Mouse (Mus musculus): ENCODE measurements around the gene Hoxc12. TPM values are rescaled to one million over a fixed set of nuclear protein-coding genes. Genes with fewer than 3 reads are reported as not detected.

Gene Hoxc12
- polyA plus RNA-seq, 1 experiment, result 4.9 TPM

DNA sequence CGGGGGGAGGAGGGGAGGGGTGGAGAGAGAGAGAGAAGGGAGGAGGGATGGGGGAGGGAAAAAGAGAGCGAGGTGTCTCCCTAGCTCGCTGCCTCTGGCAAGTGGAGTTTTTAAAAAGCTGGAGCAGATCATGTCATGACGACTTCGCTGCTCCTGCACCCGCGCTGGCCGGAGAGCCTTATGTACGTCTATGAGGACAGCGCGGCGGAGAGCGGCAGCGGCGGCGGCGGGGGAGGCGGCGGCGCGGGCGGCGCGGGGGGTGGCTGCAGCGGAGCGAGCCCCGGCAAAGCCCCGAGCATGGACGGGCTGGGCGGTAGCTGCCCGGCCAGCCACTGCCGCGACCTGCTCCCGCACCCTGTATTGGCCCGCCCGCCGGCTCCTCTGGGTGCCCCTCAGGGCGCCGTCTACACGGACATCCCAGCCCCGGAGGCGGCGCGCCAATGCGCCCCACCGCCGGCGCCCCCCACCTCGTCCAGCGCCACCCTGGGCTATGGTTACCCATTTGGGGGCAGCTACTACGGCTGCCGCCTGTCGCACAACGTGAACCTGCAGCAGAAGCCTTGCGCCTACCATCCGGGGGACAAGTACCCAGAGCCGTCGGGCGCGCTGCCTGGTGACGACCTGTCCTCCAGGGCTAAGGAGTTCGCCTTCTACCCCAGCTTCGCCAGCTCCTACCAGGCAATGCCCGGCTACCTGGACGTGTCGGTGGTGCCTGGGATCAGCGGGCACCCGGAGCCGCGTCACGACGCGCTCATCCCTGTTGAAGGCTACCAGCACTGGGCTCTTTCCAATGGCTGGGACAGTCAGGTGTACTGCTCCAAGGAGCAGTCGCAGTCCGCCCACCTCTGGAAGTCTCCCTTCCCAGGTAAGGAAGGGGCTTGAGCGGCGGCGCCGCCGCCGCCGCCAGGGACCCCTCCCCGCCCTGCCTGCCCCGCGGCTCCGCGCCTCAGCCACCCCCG is 15.2 kb upstream of the Hoxc12 start, which contains the start of gene Hoxc13:
Hoxc13 (plus strand) TSS at position 51 of the 959 bp plus-strand sequence.
- peak within 1 kb of the TSS; percentile 38 for H3K4me3 ChIP-seq (ENCODE audit: insufficient read depth, poor library complexity, severe bottlenecking)
- H3K79me3 ChIP-seq (ENCODE audit: low read depth), result no peaks in the 10 kb centered on the region
- peaks cover 10% of the 10 kb centered on the region for H3K27me3 ChIP-seq (ENCODE audit: control insufficient read depth, insufficient read depth, insufficient read length)
- H3K36me3 ChIP-seq (ENCODE audit: control insufficient read depth, insufficient read depth), result no peaks in the 10 kb centered on the region
- TF ChIP-seq CTCF (IDR thresholded peaks at IDR 0.05; ENCODE audit: control insufficient read depth, insufficient read depth, insufficient read length), result no peak
- no peak for TF ChIP-seq MAX (IDR thresholded peaks at IDR 0.05)
- no peak for TF ChIP-seq USF1 (IDR thresholded peaks at IDR 0.05; ENCODE audit: low read depth)
- peak within 1 kb of the TSS; percentile 56 for H3ac ChIP-seq (ENCODE audit: control insufficient read depth, insufficient read length, low read depth)
- H3K79me2 ChIP-seq (ENCODE audit: control insufficient read depth, insufficient read depth), result no peaks in the 10 kb centered on the region

GRCm38 (mm10) chr15:102922012-102922362 is 14.6 kb upstream of the Hoxc12 start:
- peaks cover 5% of the 10 kb centered on the region for H3K27me3 ChIP-seq (ENCODE audit: control insufficient read depth, insufficient read depth, insufficient read length)

GRCm38 (mm10) chr15:102922636-102923500 is 13.7 kb upstream of the Hoxc12 start:
- no peak for TF ChIP-seq MYOD1 (IDR thresholded peaks at IDR 0.05; ENCODE audit: control insufficient read depth, insufficient read length, low read depth)
- TF ChIP-seq USF1 (IDR thresholded peaks at IDR 0.05; ENCODE audit: low read depth), result no peak
- TF ChIP-seq CEBPB (IDR thresholded peaks at IDR 0.05; ENCODE audit: low read depth), result no peak
- TF ChIP-seq FOSL1 (IDR thresholded peaks at IDR 0.05; ENCODE audit: insufficient read depth, low read length, poor library complexity, severe bottlenecking), result no peak
- no peak for TF ChIP-seq MYOG (IDR thresholded peaks at IDR 0.05; ENCODE audit: control insufficient read depth, extremely low read depth, insufficient read length)
- TF ChIP-seq MAX (IDR thresholded peaks at IDR 0.05), result no peak
- TF ChIP-seq CTCF (IDR thresholded peaks at IDR 0.05; ENCODE audit: control insufficient read depth, insufficient read depth, insufficient read length), result no peak
- Histone ChIP-seq H3K79me3 (ENCODE audit: low read depth) (no peaks in the 10 kb centered on the region), H3K27me3 (ENCODE audit: control insufficient read depth, insufficient read depth, insufficient read length) (no peaks in the 10 kb centered on the region), H3K4me3 (ENCODE audit: insufficient read depth, poor library complexity, severe bottlenecking) (no peak overlapping the region), H3K36me3 (ENCODE audit: control insufficient read depth, insufficient read depth) (no peaks in the 10 kb centered on the region), H3K79me2 (ENCODE audit: control insufficient read depth, insufficient read depth) (no peaks in the 10 kb centered on the region), H3ac (ENCODE audit: control insufficient read depth, insufficient read length, low read depth) (no peak overlapping the region)

More at GRCm38 (mm10) chr15:102922012-102922362, 14.6 kb upstream of the Hoxc12 start:
- no peaks in the 10 kb centered on the region for H3K79me2 ChIP-seq (ENCODE audit: control insufficient read depth, insufficient read depth)
- no peaks in the 10 kb centered on the region for H3K79me3 ChIP-seq (ENCODE audit: low read depth)
- no peak for TF ChIP-seq MAX (IDR thresholded peaks at IDR 0.05)
- peak; percentile 39 for TF ChIP-seq CEBPB (IDR thresholded peaks at IDR 0.05; ENCODE audit: low read depth)
- H3K36me3 ChIP-seq (ENCODE audit: control insufficient read depth, insufficient read depth), result no peaks in the 10 kb centered on the region
- peak overlapping the region; percentile 38 for H3K4me3 ChIP-seq (ENCODE audit: insufficient read depth, poor library complexity, severe bottlenecking)
- H3ac ChIP-seq (ENCODE audit: control insufficient read depth, insufficient read length, low read depth), result peak overlapping the region; percentile 23

- Histone ChIP-seq H3K4me3 (ENCODE audit: insufficient read depth, poor library complexity, severe bottlenecking) (no peak overlapping the region), H3K79me3 (ENCODE audit: low read depth) (no peaks in the 10 kb centered on the region), H3ac (ENCODE audit: control insufficient read depth, insufficient read length, low read depth) (no peak overlapping the region), H3K36me3 (ENCODE audit: control insufficient read depth, insufficient read depth) (no peaks in the 10 kb centered on the region), H3K27me3 (ENCODE audit: control insufficient read depth, insufficient read depth, insufficient read length) (no peaks in the 10 kb centered on the region), H3K79me2 (ENCODE audit: control insufficient read depth, insufficient read depth) (no peaks in the 10 kb centered on the region)
- TF ChIP-seq FOSL1 (IDR thresholded peaks at IDR 0.05; ENCODE audit: insufficient read depth, low read length, poor library complexity, severe bottlenecking), result no peak
- TF ChIP-seq CEBPB (IDR thresholded peaks at IDR 0.05; ENCODE audit: low read depth), result no peak
- no peak for TF ChIP-seq USF1 (IDR thresholded peaks at IDR 0.05; ENCODE audit: low read depth)
- no peak for TF ChIP-seq MAX (IDR thresholded peaks at IDR 0.05)
- no peak for TF ChIP-seq CTCF (IDR thresholded peaks at IDR 0.05; ENCODE audit: control insufficient read depth, insufficient read depth, insufficient read length)
- TF ChIP-seq MYOG (IDR thresholded peaks at IDR 0.05; ENCODE audit: control insufficient read depth, extremely low read depth, insufficient read length), result no peak
- no peak for TF ChIP-seq MYOD1 (IDR thresholded peaks at IDR 0.05; ENCODE audit: control insufficient read depth, insufficient read length, low read depth)
These were observed 9.4 kb upstream of the Hoxc12 start for GRCm38 (mm10) chr15:102927032-102927645.

- H3K79me3 ChIP-seq (ENCODE audit: low read depth), result no peaks in the 10 kb centered on the region
- H3K36me3 ChIP-seq (ENCODE audit: control insufficient read depth, insufficient read depth), result no peaks in the 10 kb centered on the region
- no peak overlapping the region for H3ac ChIP-seq (ENCODE audit: control insufficient read depth, insufficient read length, low read depth)
- no peaks in the 10 kb centered on the region for H3K79me2 ChIP-seq (ENCODE audit: control insufficient read depth, insufficient read depth)
- no peak overlapping the region for H3K4me3 ChIP-seq (ENCODE audit: insufficient read depth, poor library complexity, severe bottlenecking)
- TF ChIP-seq MAX (IDR thresholded peaks at IDR 0.05) (no peak), CTCF (IDR thresholded peaks at IDR 0.05; ENCODE audit: control insufficient read depth, insufficient read depth, insufficient read length) (no peak), FOSL1 (IDR thresholded peaks at IDR 0.05; ENCODE audit: insufficient read depth, low read length, poor library complexity, severe bottlenecking) (no peak), CEBPB (IDR thresholded peaks at IDR 0.05; ENCODE audit: low read depth) (no peak), MYOG (IDR thresholded peaks at IDR 0.05; ENCODE audit: control insufficient read depth, extremely low read depth, insufficient read length) (no peak), MYOD1 (IDR thresholded peaks at IDR 0.05; ENCODE audit: control insufficient read depth, insufficient read length, low read depth) (no peak), USF1 (IDR thresholded peaks at IDR 0.05; ENCODE audit: low read depth) (no peak)
- no peaks in the 10 kb centered on the region for H3K27me3 ChIP-seq (ENCODE audit: control insufficient read depth, insufficient read depth, insufficient read length)
These were observed 4.7 kb upstream of the Hoxc12 start for GRCm38 (mm10) chr15:102931706-102932358.
